Mouse (Mus musculus): ENCODE measurements around the gene Eif2b1.
"Not testable (repeated sequence)": the region's sequence is repeated elsewhere in the genome, so short reads cannot be mapped to it uniquely, and the experiment has no call there.

Eif2b1 gene

DNA sequence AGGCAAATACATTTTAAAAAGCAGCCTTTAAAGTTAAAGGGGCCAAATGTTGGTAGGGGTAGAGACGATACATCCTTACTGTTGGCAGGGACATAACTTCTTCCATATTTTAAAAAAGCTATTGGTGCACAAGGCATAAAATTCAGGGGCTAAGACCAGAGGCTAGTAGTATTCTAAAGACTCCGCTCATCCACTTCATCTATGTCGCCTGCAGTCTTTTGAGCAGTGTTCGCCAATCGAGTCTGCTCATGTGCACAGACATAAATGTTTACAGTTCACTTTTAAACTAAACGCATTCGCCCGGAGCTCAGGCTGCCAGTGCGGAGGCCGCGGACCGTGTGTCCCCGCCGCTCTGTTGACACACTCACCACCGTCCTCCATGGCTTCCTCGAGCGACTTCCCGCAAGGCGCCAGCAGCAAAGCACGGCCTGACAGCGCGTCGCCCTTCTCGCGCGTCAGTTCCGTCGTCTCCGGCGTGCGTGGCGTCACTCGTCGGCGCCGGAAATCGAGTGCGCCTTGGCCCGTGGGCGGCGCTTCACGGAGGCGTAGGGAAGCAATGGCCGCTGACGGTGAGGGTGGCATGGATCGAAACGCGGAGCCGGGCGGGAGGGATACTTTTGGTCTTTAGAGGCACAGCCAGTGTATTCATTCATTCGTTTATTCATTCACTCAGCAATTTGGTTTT is at the start of gene Eif2b1, which contains the start of gene Gtf2h3:
Gene Eif2b1, minus strand, starts transcription at position 499 of the 685 bp plus-strand sequence.
Gene Gtf2h3, plus strand, starts transcription at position 508 of the 685 bp plus-strand sequence.
- peak; percentile 94 for DNase-seq (ENCODE audit: low read depth, low spot score)

GRCm38 (mm10) chr5:124624291-124624690 is 45.4 kb upstream of the Eif2b1 start:
- DNase-seq (ENCODE audit: low read depth, low spot score) = no peak

GRCm38 (mm10) chr5:124622890-124623289 is 44.0 kb upstream of the Eif2b1 start:
- DNase-seq (ENCODE audit: low read depth, low spot score) = no peak

- no peak for DNase-seq (ENCODE audit: low read depth, low spot score)
These were observed 42.4 kb upstream of the Eif2b1 start for GRCm38 (mm10) chr5:124621362-124621761.

- no peak for DNase-seq (ENCODE audit: low read depth, low spot score)
These were observed 39.8 kb upstream of the Eif2b1 start for GRCm38 (mm10) chr5:124618711-124619110.

DNA sequence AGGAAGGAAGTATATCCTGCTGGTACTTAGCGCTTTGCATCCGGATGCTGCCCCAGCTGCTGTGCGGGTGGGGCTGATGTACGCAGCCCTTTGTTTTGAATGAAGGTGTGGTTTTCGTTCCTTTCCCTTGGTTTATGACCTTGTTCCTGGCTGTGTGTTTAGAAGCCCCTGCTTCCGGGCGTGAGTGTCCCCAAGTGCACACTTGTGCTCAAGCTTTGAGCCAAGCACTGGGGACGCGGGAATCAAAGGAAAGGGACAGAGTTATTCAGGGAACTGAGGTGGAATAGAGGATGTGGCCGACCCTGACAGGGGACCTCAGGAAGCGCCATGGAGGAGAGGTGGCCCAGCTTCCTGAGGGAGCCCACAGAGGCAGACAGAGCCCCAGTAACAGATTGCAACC is 35.8 kb upstream of the Eif2b1 start:
- no peak for DNase-seq (ENCODE audit: low read depth, low spot score)

DNA sequence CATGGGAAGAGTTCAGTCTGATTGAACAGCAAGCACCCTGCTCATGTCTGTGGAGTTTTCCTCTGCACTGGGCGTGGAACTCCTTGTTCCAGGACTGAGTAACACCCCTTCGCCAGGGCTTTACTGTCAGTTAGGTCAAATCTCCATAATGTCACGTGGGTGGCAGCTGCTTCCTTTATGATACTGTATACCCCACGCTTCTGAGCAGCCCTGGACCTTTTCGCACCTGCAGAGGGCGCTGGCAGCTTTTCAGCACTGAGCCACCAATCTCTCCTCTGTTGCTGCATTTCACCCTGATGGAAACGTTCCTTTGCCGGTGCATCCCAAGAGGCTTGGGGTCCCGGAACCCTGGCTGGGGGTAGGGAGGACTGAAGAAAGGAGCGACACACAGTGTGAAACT is 32.0 kb upstream of the Eif2b1 start:
- DNase-seq (ENCODE audit: low read depth, low spot score) = no peak

GRCm38 (mm10) chr5:124605041-124605622 is 26.2 kb upstream of the Eif2b1 start:
- DNase-seq (ENCODE audit: low read depth, low spot score) = no peak

- no peak for DNase-seq (ENCODE audit: low read depth, low spot score)
These were observed 25.4 kb upstream of the Eif2b1 start for GRCm38 (mm10) chr5:124604296-124604695.

GRCm38 (mm10) chr5:124602349-124602748 is 23.4 kb upstream of the Eif2b1 start:
- DNase-seq (ENCODE audit: low read depth, low spot score) = peak; percentile 43

DNA sequence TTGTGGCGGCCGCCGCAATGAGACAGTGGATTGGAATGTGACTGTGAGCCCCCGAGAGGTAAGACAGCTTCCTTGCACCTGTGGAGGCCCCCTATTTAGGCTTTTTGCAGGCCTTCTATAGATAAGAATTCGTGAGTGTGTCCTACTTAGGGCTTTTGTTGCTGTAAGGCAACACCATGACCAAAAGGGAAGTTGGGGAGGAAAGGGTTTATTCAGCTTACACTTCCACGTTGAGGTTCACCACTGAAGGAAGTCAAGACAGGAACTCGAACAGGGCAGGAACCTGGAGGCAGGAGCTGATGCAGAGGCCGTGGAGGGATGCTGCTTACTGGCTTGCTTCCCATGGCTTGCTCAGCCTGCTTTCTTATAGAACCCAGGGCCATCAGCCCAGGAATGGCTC is 20.8 kb upstream of the Eif2b1 start:
- not testable (repeated sequence) for DNase-seq (ENCODE audit: low read depth, low spot score)

GRCm38 (mm10) chr5:124598224-124599174 is 19.6 kb upstream of the Eif2b1 start:
- DNase-seq (ENCODE audit: low read depth, low spot score) = peak; percentile 94

DNA sequence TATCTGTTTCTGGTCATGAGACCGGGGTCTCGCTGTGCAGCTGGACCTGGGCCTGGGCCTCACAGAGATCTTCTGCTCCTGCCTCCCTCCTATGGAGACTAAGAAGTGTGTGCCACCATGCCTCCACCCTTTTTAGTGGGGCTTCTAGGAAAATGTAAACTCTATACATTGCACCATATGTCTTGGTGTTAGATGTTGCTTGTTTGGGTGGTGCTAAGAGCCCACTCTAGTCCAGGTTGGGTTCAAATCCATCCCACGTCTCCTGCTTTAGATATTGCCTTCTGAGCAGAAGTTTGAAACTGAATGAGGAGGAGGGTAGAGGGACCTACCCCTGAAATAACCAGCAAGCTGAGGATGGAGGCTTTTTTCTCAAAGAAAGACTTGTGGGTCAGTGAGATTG is 13.8 kb upstream of the Eif2b1 start:
- DNase-seq (ENCODE audit: low read depth, low spot score) = no peak

DNA sequence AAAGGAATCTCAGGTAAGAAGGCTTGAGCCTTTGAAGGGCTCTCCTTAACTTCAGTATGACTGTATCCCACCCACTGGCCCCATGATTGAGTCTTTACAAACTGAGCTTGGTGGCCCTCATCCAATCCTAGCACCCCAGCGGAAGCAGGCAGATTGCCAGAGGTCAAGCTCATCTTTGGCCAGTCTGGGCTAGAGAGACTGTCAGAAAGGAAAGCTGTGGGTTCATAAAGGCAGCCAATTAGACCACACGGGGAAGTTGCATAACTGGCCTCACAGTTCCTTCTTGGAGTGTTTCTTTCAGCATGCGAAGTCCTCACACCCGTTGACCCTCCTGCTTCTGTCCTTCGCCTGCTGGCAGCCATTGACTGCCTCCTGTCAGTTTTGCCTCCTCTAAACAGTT is 3.6 kb upstream of the Eif2b1 start:
- no peak for DNase-seq (ENCODE audit: low read depth, low spot score)

DNA sequence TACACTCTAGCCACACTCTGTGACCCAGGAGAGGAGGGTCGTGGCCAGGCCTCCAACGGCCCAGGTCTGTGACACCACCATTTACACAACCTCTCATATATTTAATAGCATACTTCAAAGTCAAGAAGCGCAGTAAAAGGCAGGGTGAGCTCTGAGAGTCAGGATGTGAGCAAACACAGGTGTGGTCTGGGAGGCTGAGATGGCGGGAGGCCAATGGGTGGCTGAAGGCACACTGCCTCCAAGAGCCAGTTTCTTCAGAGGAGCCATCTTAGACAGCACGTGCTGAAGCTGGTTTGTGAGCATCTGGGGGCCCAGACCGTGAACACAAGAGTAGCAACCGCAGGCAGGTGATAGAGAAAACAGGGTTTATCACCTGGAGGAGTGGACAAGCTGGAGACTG is 3.5 kb downstream of the Eif2b1 start:
- DNase-seq (ENCODE audit: low read depth, low spot score) = no peak

- no peak for DNase-seq (ENCODE audit: low read depth, low spot score)
These were observed 7.9 kb downstream of the Eif2b1 start for GRCm38 (mm10) chr5:124571068-124571467.

DNA sequence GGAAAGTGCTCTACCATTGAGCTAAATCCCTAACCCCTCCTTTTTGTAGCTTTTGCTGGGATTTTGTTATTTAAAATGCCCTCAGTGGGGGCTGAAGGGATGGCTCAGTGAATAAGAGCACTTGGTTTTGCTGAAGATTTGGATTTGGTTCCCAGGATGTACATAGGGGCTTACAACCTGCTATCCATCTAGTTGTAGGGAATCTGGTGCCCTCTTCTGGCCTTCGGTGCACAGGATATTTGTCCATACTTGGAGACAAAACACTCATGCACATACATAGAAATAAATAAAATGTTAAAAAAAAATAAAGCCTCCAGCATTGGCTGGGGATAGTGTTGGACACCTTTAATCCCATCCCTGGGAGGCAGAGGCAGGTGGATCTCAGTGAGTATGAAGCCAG is 23.8 kb downstream of the Eif2b1 start:
- DNase-seq (ENCODE audit: low read depth, low spot score) = no peak

DNA sequence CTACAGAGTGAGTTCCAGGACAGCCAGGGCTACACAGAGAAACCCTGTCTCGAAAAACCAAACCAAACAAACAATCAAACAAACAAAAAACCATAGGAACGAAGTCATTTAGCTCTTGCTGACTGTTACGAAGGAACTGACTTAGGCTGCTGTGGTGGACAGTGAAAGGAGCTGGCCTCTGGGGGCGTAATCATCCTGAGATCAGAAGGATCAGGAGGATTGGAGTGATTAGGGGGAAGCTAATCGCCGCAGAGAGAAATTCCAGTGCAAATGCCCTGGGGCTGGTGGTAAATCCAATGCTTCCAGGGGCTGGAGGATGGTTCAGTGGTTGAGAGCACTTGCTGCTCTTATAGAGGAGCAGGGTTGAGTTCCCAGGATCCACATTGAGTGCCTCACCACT is 25.3 kb downstream of the Eif2b1 start:
- DNase-seq (ENCODE audit: low read depth, low spot score) = no peak

DNA sequence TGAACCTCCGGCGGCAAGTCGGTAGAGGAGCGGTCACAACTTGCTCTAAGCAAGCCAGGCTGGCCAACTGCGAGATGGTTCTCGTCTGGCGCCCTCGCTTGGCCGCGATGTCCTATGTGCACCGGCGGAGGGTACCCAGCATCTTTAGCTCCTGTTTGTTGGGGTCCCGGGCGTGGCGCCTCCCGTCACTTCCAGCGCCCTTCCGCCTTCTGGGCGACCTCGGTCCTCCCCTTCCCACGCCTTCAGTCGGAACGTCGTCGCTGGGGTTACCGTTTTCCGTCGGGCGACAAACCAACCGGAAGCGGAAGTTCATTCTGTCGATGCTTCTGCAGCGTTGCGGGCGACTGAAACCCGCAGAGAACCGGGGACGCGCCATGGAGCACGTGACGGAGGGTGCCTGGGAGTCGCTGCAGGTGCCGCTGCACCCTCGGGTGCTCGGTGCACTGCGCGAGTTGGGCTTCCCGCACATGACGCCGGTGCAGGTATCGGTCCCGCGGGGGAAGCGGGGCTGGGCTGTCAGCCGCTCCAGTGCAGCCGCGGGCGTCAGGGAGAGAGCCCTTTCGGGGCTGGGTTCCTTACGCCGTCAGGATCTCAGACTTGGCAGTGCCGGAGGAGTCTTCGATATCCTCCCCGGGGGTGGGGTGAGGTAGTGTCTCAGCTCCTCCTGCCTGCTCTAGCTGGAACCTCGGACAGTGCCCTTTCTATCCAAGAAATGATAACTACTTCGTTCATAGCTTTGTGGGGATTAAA is 26.2 kb downstream of the Eif2b1 start, which contains the start of gene Ddx55:
Gene Ddx55, plus strand, starts transcription at position 307 of the 750 bp plus-strand sequence.
- DNase-seq (ENCODE audit: low read depth, low spot score) = peak; percentile 85

GRCm38 (mm10) chr5:124552094-124552472 is 26.8 kb downstream of the Eif2b1 start:
- no peak for DNase-seq (ENCODE audit: low read depth, low spot score)

DNA sequence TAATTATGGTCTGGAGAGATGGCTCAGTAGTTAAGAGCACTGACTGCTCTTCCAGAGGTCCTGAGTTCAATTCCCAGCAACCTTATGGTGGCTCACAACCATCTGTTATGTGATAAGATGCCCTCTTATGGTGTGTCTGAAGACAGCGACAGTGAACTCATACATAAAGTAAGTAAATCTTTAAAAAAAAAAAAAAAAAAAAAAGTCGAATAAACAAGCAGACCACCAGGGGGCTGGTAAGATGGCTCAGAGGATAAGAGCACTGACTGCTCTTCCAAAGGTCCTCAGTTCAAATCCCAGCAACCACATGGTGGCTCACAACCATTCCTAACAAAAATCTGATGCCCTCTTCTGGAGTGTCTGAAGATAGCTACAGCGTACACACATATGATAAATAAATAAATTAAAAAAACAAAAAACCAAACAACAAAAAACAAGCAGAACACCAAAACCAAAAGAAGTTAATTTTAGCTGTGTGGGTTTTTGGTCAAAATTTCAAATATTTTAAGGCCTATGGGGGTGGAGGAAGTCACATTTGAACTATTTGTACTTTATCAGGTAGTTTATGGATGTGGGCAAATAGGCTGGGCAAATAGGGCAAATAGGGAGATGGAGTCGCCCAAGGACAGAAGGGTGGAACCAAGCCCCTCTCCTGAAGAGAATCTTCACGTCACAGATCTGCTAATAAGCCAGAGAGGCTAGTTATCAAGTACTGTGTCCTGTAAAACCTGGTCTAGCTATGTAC is 27.4 kb downstream of the Eif2b1 start:
- not testable (repeated sequence) for DNase-seq (ENCODE audit: low read depth, low spot score)

Data from retina, postnatal 7 days (tissue).